ENCODE assay signal across 7 mouse cellular contexts in genomic region chr6:113103765-113104164, GRCm38 (mm10). TPM values are rescaled to one million over a fixed set of nuclear protein-coding genes. Genes with fewer than 3 reads are reported as not detected.
DNase-seq lines count a peak whose midpoint lies in the region; ATAC-seq and TF ChIP-seq lines count a peak whose summit lies in the region.

No protein-coding gene starts in this region.

- no peak overlapping the region for H3K4me2 ChIP-seq in lung, embryonic 14.5 days

- H3K9me3 ChIP-seq in ES-E14 (ENCODE audit: control insufficient read depth, insufficient read depth, low read depth, low read length) = no peaks in the 10 kb centered on the region
- no peaks in the 10 kb centered on the region for H3K9me3 ChIP-seq in lung, embryonic 14.5 days (ENCODE audit: low read depth, low read length)

- peak; percentile 50 for DNase-seq in layer of hippocampus, adult 11-12 months (ENCODE audit: low spot score)
- no peak for DNase-seq in layer of hippocampus, postnatal 14 days (ENCODE audit: low spot score in 2 of 2)
- DNase-seq in ES-E14 (ENCODE audit: low read depth, low spot score) = peak; percentile 33
- peak; percentile 60 for DNase-seq in adrenal gland, postnatal 25 days
- DNase-seq in gastrocnemius, postnatal 14 days = peak; percentile 15
- peak; percentile 76 for DNase-seq in lung, embryonic 14.5 days
- peak; percentile 15 for DNase-seq in skeletal muscle tissue, adult 2 months (ENCODE audit: low read depth, low spot score)

- intact Hi-C loops in gastrocnemius, postnatal 14 days (cut with DNase I; ENCODE audit: low total_unique reads) = no loop called here

- no peaks in the 10 kb centered on the region for H3K27me3 ChIP-seq in lung, embryonic 14.5 days (ENCODE audit: insufficient read depth, low read length)

- no peak overlapping the region for H3K4me3 ChIP-seq in ES-E14 (ENCODE audit: insufficient read depth in 1 of 2, low read depth in 1 of 2, low read length in 2 of 2, poor library complexity in 1 of 2, severe bottlenecking in 1 of 2)
- no peak overlapping the region for H3K4me3 ChIP-seq in lung, embryonic 14.5 days (ENCODE audit: low read depth, low read length)

- in situ Hi-C loops in ES-E14 (cut with MboI; ENCODE audit: low sequenced_read_pairs in 2 of 2, unreplicated experiment in 2 of 2) = no loop called here

- peaks cover 7% of the 10 kb centered on the region for H3K36me3 ChIP-seq in ES-E14 (ENCODE audit: control insufficient read depth, insufficient read depth, low read length, poor library complexity, severe bottlenecking)
- H3K36me3 ChIP-seq in lung, embryonic 14.5 days (ENCODE audit: insufficient read depth) = peaks cover 28% of the 10 kb centered on the region

- H3K27ac ChIP-seq in ES-E14 (ENCODE audit: insufficient read depth, low read depth, low read length, poor library complexity, severe bottlenecking) = no peak overlapping the region
- H3K27ac ChIP-seq in lung, embryonic 14.5 days (ENCODE audit: low read depth) = no peak overlapping the region

- TF ChIP-seq CTCF in lung, embryonic 14.5 days (IDR thresholded peaks at IDR 0.05; ENCODE audit: low read depth) = peak; percentile 64

- peaks cover 0 to 7% of the 10 kb centered on the region in 2 experiments; a peak in 2 of 4 replicates for H3K4me1 ChIP-seq in ES-E14 (ENCODE audit: control insufficient read depth in 2 of 2, insufficient read depth in 2 of 2, low read length in 2 of 2, poor library complexity in 1 of 2)
- H3K4me1 ChIP-seq in lung, embryonic 14.5 days (ENCODE audit: insufficient read depth) = no peaks in the 10 kb centered on the region

- no peak overlapping the region for H3K9ac ChIP-seq in ES-E14 (ENCODE audit: insufficient read depth, low read depth, low read length, poor library complexity, severe bottlenecking)
- no peak overlapping the region for H3K9ac ChIP-seq in lung, embryonic 14.5 days

- no peak for ATAC-seq in lung, embryonic 14.5 days (ENCODE audit: insufficient read depth)

TF ChIP-seq in ES-E14, 5 proteins besides CTCF, POLR2A, EP300 and RAD21:
- TF ChIP-seq HCFC1 (IDR thresholded peaks at IDR 0.05; ENCODE audit: borderline replicate concordance, insufficient read depth, low read length) = no peak
- no peak for TF ChIP-seq MAFK (IDR thresholded peaks at IDR 0.05; ENCODE audit: insufficient read depth, low read depth, low read length)
- TF ChIP-seq ZNF384 (IDR thresholded peaks at IDR 0.05; ENCODE audit: low read depth, low read length) = peak; percentile 90

RNA-seq across cellular contexts. Expression of gene Setd5, which starts 26.6 kb away (rescaled TPM):
- total RNA-seq in layer of hippocampus, postnatal 14 days (2021) = 100 to 1,000 TPM; 116 to 125 TPM
- total RNA-seq in ES-E14 (2012; rRNA removed) = 79.4 and 81.4 TPM in 2 replicates
- 128 TPM in 2 replicates for total RNA-seq in adrenal gland, postnatal 25 days (2021)
- 10 to 100 TPM; 36.4 to 41.2 TPM for total RNA-seq in gastrocnemius, postnatal 14 days (2021)
- 96.9 and 102 TPM in 2 replicates for polyA plus RNA-seq in lung, embryonic 14.5 days (2014; fragmentation: Nextera tagmentation; extraction: Ambion mirVana)

RNA-seq across cellular contexts. Expression of gene Thumpd3, which starts 57.7 kb away (rescaled TPM):
- 10 to 100 TPM; 31.5 to 33.1 TPM for total RNA-seq in layer of hippocampus, postnatal 14 days (2021)
- total RNA-seq in ES-E14 (2012; rRNA removed) = 52.9 and 63.6 TPM in 2 replicates
- total RNA-seq in adrenal gland, postnatal 25 days (2021) = 39.1 and 48.1 TPM in 2 replicates
- total RNA-seq in gastrocnemius, postnatal 14 days (2021) = 10 to 100 TPM; 15.3 TPM
- 41.6 and 46.3 TPM in 2 replicates for polyA plus RNA-seq in lung, embryonic 14.5 days (2014; fragmentation: Nextera tagmentation; extraction: Ambion mirVana)

Comparison
In these comparisons a context has a peak if more than half of its experiments do, and no peak if none do; other contexts are left out.
1. DNase-seq: peak in layer of hippocampus, adult 11-12 months (single experiment), ES-E14 (single experiment), adrenal gland, postnatal 25 days (single experiment), gastrocnemius, postnatal 14 days (single experiment), lung, embryonic 14.5 days (single experiment) and skeletal muscle tissue, adult 2 months (single experiment); none in layer of hippocampus, postnatal 14 days (0 of 2).